Mouse (Mus musculus) liver, embryonic 16.5 days (tissue): ENCODE data around the gene Gata1. TPM values are rescaled to one million over a fixed set of nuclear protein-coding genes. Genes with fewer than 3 reads are reported as not detected.
"Not testable (repeated sequence)": the region's sequence is repeated elsewhere in the genome, so short reads cannot be mapped to it uniquely, and the experiment has no call there.

Experiments
- ATAC-seq: fragments of 200-750 bp; cut with Nextera tagmentation; 2 replicates; pipeline ENCODE4 v1.8.0; 2017; ENCODE audit warnings: low read depth, mild to moderate bottlenecking, moderate number of reproducible peaks, moderate library complexity
- H3K27ac ChIP-seq: fragments of 300-500 bp; sonication (generic); 2 replicates; pipeline ENCODE4 v1.5.1; 2014; ENCODE audit warnings: mild to moderate bottlenecking, low read length
- H3K27me3 ChIP-seq: fragments of 300-500 bp; sonication (generic); 2 replicates; pipeline ENCODE4 v1.6.1; 2014; ENCODE audit warnings: low read depth, low read length, mixed read lengths; ENCODE audit not compliant: control insufficient read depth, insufficient read depth
- H3K36me3 ChIP-seq: fragments of 300-500 bp; sonication (generic); 2 replicates; pipeline ENCODE4 v1.6.1; 2014; ENCODE audit warnings: mild to moderate bottlenecking; ENCODE audit not compliant: control insufficient read depth, insufficient read depth
- H3K4me1 ChIP-seq: fragments of 300-500 bp; sonication (generic); 2 replicates; pipeline ENCODE4 v1.6.1; 2014; ENCODE audit warnings: low read depth, low read length, mixed read lengths; ENCODE audit not compliant: control insufficient read depth
- H3K4me2 ChIP-seq: fragments of 300-500 bp; sonication (generic); 2 replicates; pipeline ENCODE4 v1.6.1; 2014; ENCODE audit warnings: low read depth, low read length, mixed read lengths
- H3K4me3 ChIP-seq: fragments of 300-500 bp; sonication (generic); 2 replicates; pipeline ENCODE4 v1.5.1; 2014; ENCODE audit warnings: low read depth, mild to moderate bottlenecking, low read length
- H3K9ac ChIP-seq: fragments of 300-500 bp; sonication (generic); 2 replicates; pipeline ENCODE4 v1.6.1; 2014; ENCODE audit warnings: low read depth, low read length
- H3K9me3 ChIP-seq: fragments of 300-500 bp; sonication (generic); replicated peaks from 2 replicates; pipeline ENCODE4 v1.6.1; 2016; ENCODE audit warnings: low read length; ENCODE audit not compliant: control insufficient read depth
- WGBS: fragments of 180-500 bp; shearing (Covaris S2); extraction: QIAGEN DNeasy Blood & Tissue Kit; methylation state at CpG from one replicate; pipeline ENCODE4 v1.1.7; 2014; ENCODE audit not compliant: insufficient replicate concordance; 5-methylcytosine and 5-hydroxymethylcytosine counted together
- polyA plus RNA-seq: library from polyadenylated mRNA; unstranded; fragments of >200 nt; fragmentation: Nextera tagmentation; extraction: Ambion mirVana; gene quantifications from 2 replicates; pipeline ENCODE4 v1.2.1, GENCODE M21; 2015

Gene Gata1
- polyA plus RNA-seq = 101 and 107 TPM in 2 replicates

GRCm38 (mm10) chrX:7977892-7978291 is at the start of gene Gata1:
TSS of gene Gata1 (minus strand) at chrX:7978071.
- H3K27ac ChIP-seq = no peak within 1 kb of the TSS
- H3K27me3 ChIP-seq = no peaks in the 10 kb centered on the region
- H3K9ac ChIP-seq = no peak within 1 kb of the TSS
- no peak within 1 kb of the TSS for H3K4me3 ChIP-seq
- ATAC-seq = no peak
- no peaks in the 10 kb centered on the region for H3K36me3 ChIP-seq
- no peaks in the 10 kb centered on the region for H3K9me3 ChIP-seq
- WGBS = 83% methylated on average over 11 of the region's 11 CpGs
- H3K4me1 ChIP-seq = peaks cover 2% of the 10 kb centered on the region; the same call in 1 of the 2 replicates
- H3K4me2 ChIP-seq = no peak within 1 kb of the TSS

DNA sequence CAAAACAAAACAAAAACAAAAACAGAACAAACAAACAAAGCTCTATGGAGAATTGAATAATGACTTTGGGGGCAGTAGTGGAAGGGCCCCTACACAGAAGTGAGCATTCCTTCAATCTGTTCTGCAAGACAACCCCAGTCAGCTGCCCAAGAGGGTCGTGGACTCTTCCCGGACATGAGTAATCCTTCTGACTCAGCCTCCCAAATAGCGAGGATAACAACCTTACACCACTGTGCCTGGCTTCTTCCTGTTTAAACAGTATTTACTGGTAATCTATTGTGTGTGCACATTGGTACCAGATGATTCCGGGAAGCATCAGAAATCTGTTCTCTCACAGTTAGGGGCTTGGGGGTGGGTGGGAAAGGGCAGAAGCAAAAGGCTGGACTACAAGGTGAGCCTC is 48.9 kb upstream of the Gata1 start:
- Histone ChIP-seq H3K27ac (no peak overlapping the region), H3K4me3 (no peak overlapping the region), H3K9me3 (no peaks in the 10 kb centered on the region), H3K9ac (no peak overlapping the region), H3K4me2 (no peak overlapping the region), H3K4me1 (no peaks in the 10 kb centered on the region), H3K36me3 (no peaks in the 10 kb centered on the region), H3K27me3 (no peaks in the 10 kb centered on the region)
- no peak for ATAC-seq
- WGBS = 32% methylated on average over 4 of the region's 4 CpGs

DNA sequence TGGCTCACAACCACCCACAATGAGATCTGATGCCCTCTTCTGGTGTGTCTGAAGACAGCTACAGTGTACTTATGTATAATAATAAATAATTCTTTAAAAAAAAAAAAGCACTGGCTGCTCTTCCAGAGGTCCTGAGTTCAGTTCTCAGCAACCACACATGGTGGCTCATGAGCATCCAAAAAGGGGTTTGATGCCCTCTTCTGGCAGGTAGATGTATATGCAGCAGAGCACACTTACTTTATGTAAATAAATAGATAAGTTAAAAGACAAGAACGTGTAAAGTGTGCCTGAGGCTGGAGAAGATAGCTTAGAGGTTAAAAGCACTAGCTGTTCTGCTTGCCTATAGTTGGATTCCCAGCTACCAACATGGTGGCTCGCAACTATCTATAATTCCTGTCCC is 46.9 kb upstream of the Gata1 start:
- WGBS = 44% methylated on average over 2 of the region's 2 CpGs
- no peak for ATAC-seq
- Histone ChIP-seq H3K27me3 (no peaks in the 10 kb centered on the region), H3K4me3 (no peak overlapping the region), H3K9ac (no peak overlapping the region), H3K27ac (no peak overlapping the region), H3K36me3 (no peaks in the 10 kb centered on the region), H3K9me3 (no peaks in the 10 kb centered on the region), H3K4me2 (no peak overlapping the region), H3K4me1 (no peaks in the 10 kb centered on the region)

DNA sequence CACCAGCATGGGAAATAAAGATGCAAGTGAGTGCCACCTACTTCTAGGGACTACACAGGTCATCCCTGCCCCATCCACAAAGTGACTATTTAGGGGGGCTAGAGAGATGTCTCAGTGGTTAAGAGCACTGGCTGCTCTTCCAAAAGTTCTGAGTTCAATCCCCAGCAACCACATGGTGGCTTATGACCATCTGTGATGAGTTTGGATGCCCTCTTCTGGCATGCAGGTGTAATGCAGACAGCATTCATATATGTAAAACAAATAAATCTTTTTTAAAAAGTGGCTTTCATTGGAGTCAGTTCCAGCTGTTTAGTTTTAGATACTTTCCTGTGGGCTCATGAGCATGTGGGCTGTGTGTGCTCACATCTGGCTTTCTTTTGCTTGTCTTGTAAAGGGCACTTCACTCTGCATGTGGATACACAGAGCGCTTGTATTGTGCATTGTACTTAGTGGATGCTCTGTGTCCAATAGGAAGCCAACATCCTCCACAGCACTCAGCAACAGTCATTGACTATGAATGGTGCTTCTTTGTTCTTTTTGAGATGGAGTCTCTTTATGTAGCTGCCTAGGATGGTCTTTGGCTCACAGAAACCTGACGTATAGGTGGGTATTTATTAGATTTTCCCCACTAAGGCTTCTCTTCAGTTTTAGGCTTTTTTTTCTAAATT is 42.4 kb upstream of the Gata1 start:
- Histone ChIP-seq H3K4me2 (no peak overlapping the region), H3K9me3 (no peaks in the 10 kb centered on the region), H3K36me3 (no peaks in the 10 kb centered on the region), H3K9ac (no peak overlapping the region), H3K4me3 (no peak overlapping the region), H3K4me1 (no peaks in the 10 kb centered on the region), H3K27ac (no peak overlapping the region), H3K27me3 (no peaks in the 10 kb centered on the region)
- no peak for ATAC-seq
- WGBS = 68% methylated on average over 2 of the region's 2 CpGs

DNA sequence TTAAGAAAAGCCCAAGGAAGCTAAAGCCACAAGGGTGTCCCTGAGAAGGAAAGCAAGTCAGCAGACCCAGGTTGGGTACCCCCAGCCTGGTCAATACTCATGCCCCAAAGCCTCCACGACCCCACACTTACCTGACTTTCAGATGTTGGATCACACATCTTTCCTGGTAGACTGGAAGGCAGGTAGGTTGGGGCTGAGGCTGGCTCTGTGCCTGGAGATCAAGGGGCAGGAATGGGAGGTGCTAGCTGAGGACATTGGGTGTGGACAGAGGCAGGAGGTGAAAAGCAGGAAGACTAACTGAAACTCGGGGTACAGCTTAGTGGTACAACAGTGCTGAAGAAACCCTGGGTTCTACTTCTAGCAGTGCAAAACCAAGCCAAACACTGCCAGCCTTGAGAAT is 40.4 kb upstream of the Gata1 start, which contains the start of gene Glod5:
Glod5 (minus strand) TSS at position 207 of the 400 bp plus-strand sequence.
- Histone ChIP-seq H3K9me3 (no peaks in the 10 kb centered on the region), H3K27ac (no peak within 1 kb of the TSS), H3K9ac (no peak within 1 kb of the TSS), H3K27me3 (no peaks in the 10 kb centered on the region), H3K4me1 (no peaks in the 10 kb centered on the region), H3K36me3 (no peaks in the 10 kb centered on the region), H3K4me2 (no peak within 1 kb of the TSS), H3K4me3 (no peak within 1 kb of the TSS)
- no peak for ATAC-seq
- WGBS = 26% methylated on average over 2 of the region's 2 CpGs

DNA sequence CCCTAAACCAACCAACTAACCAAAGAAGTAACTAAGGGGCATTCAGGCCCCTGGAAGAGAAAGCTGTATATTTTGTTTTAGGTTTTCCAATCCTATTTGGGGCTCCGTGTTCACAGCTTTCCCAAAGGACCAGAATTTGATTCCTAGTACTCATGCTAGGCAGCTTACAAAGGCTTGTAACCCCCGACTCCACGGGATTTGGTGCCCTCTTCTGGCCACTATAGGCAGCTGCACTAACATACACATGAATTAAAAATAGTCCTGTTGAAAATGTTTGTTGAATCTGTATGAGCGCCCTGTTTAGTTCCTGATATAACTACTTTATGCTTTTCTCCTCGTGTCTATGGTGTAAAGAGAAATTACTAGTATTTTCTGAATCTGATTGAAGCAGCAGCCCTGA is 39.3 kb upstream of the Gata1 start:
- no peaks in the 10 kb centered on the region for H3K4me1 ChIP-seq
- no peak overlapping the region for H3K27ac ChIP-seq
- no peaks in the 10 kb centered on the region for H3K36me3 ChIP-seq
- no peak overlapping the region for H3K4me2 ChIP-seq
- no peaks in the 10 kb centered on the region for H3K9me3 ChIP-seq
- ATAC-seq = no peak
- no peaks in the 10 kb centered on the region for H3K27me3 ChIP-seq
- H3K9ac ChIP-seq = no peak overlapping the region
- H3K4me3 ChIP-seq = no peak overlapping the region
- WGBS = 4% methylated on average over 5 of the region's 5 CpGs

- 34% methylated on average over 7 of the region's 7 CpGs for WGBS
- H3K9me3 ChIP-seq, H3K27me3 ChIP-seq: not testable (repeated sequence)
Measured at GRCm38 (mm10) chrX:8015675-8016074, 37.8 kb upstream of the Gata1 start.

DNA sequence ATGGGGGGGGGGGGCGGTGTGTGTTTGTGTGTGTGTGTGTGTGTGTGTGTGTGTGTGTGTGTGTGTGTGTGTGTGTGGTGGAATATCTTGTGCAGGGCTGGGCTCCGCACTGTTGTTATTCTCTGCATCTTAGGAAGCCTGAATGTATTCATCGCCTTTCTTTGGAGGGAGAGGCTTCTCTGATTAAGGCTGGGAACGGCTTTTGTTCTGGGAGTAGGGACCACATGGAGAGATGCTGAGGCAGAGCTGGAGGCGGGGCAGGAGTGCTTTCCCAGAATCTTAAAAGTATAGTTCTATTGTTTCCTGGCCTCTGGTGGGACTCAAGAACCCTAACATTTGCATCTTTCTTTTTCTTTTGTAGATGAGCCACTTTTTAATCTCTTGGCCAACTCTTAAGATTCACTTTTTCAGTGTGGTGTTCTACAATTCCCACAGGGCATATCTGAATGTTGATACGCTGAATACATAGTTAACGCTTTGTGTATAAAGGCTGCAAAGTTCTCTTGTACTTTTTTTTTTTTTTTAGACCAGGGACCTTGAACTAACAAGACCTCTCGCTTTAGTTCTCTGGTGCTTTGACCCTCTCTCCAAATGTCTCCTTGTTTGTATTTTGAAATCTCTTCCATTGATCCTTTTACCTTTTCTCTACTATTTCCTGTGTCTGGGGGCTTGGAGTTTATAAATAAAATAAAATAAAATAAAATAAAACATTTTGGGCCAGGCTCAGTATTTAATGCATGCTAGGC is 35.9 kb upstream of the Gata1 start:
- no peaks in the 10 kb centered on the region for H3K4me1 ChIP-seq
- no peak overlapping the region for H3K4me2 ChIP-seq
- H3K27ac ChIP-seq = no peak overlapping the region
- no peak overlapping the region for H3K4me3 ChIP-seq
- no peak overlapping the region for H3K9ac ChIP-seq
- H3K27me3 ChIP-seq = no peaks in the 10 kb centered on the region
- whole genome bisulfite sequencing = 55% methylated on average over 7 of the region's 8 CpGs
- no peaks in the 10 kb centered on the region for H3K36me3 ChIP-seq
- no peak for ATAC-seq
- no peaks in the 10 kb centered on the region for H3K9me3 ChIP-seq

More at GRCm38 (mm10) chrX:8015675-8016074, 37.8 kb upstream of the Gata1 start:
- not testable (repeated sequence) for ATAC-seq, H3K4me2 ChIP-seq, H3K36me3 ChIP-seq, H3K4me3 ChIP-seq, H3K9ac ChIP-seq, H3K4me1 ChIP-seq, H3K27ac ChIP-seq

DNA sequence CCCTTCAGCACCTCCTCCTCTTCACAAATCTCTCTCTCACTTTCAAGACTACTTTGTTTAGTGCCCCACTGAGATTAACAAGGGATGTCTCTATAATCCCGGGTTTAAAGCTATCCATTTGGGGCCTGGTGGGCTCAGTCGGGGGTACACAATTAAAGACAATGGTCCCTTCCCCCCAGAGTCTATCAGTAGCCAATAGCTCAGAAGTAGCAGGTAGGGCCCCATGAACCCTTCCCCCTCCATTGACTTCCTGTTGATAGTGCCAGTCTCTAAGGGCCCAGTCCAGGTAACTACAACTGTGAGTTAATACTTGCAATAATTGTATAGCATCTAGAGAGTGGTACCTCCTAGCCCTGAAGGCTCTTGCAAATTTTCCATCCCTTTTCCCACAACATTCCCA is 35.3 kb upstream of the Gata1 start:
- no peak overlapping the region for H3K27ac ChIP-seq
- H3K27me3 ChIP-seq = no peaks in the 10 kb centered on the region
- H3K4me3 ChIP-seq = no peak overlapping the region
- H3K9me3 ChIP-seq = no peaks in the 10 kb centered on the region
- H3K4me2 ChIP-seq = no peak overlapping the region
- no peaks in the 10 kb centered on the region for H3K36me3 ChIP-seq
- ATAC-seq = no peak
- WGBS = 25% methylated on average over 2 of the region's 2 CpGs
- H3K9ac ChIP-seq = no peak overlapping the region
- no peaks in the 10 kb centered on the region for H3K4me1 ChIP-seq
